In the genomic region with DNA sequence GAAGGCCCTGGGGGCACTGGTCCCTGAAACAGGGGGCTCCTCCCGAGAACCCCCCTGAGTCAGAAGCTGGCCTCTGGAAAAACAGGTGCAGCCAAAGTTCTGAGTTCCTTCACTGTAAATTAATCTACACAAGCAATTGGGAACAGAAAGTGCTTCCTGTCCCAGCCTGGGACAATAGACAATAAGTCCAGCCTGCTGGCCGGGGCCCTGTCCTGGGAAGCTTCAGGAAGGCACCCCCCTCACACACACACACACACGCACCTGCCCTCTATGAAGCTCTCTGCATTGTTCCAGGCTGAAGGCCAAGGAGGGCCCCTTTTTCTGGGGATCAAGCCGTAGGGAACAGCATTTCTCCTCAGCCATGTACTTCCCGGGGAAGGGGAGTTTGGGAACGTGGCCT, we compare ENCODE assay signal across 13 mouse cellular contexts. TPM values are rescaled to one million over a fixed set of nuclear protein-coding genes. Genes with fewer than 3 reads are reported as not detected.
A peak's percentile ranks its signal among the peaks of the same experiment; 100 is the strongest.
DNase-seq lines count a peak whose midpoint lies in the region; ATAC-seq and TF ChIP-seq lines count a peak whose summit lies in the region.
"Had no signal": no experiment of that assay in that cellular context is flagged by ENCODE, and none has a peak within 500 bp of the region (broad histone marks: within the 10 kb centered on the region; RNA-seq: fewer than 3 reads in every experiment).

No protein-coding gene starts in this region.

- H3K9ac ChIP-seq in hindbrain, postnatal 0 days (replicated peaks; ENCODE audit: low read length): no peak overlapping the region
- no peak overlapping the region for H3K9ac ChIP-seq in hindbrain, embryonic 13.5 days
- H3K9ac ChIP-seq in heart, adult 2 months (ENCODE audit: low read depth, low read length): no peak overlapping the region
- H3K9ac ChIP-seq in heart, embryonic 13.5 days: no peak overlapping the region
- no peak overlapping the region for H3K9ac ChIP-seq in limb, embryonic 14.5 days (ENCODE audit: low read depth, low read length, severe bottlenecking)

- ATAC-seq in hindbrain, postnatal 0 days: no peak
- ATAC-seq in hindbrain, embryonic 13.5 days (ENCODE audit: low FRiP score): no peak
- ATAC-seq in heart, embryonic 13.5 days (ENCODE audit: extremely low read depth, insufficient number of reproducible peaks, low FRiP score, low TSS enrichment): no peak; the same call in 1 of the 2 replicates
- ATAC-seq in limb, embryonic 14.5 days (ENCODE audit: low FRiP score, low read depth): 0 out of 2 replicates have a peak, but pooled peaks have one; percentile 35
- ATAC-seq: Patski had no signal

- TF ChIP-seq CTCF in hindbrain, postnatal 0 days (IDR thresholded peaks at IDR 0.05; ENCODE audit: low read depth): no peak
- no peak for TF ChIP-seq CTCF in heart, adult 2 months (IDR thresholded peaks at IDR 0.05)
- TF ChIP-seq CTCF in cerebellum, adult 2 months (IDR thresholded peaks at IDR 0.05; ENCODE audit: borderline replicate concordance, insufficient read depth, low read depth, low read length): no peak

- peak overlapping the region; percentile 22; the same call in 1 of the 2 replicates for H3K27ac ChIP-seq in hindbrain, postnatal 0 days
- no peak overlapping the region for H3K27ac ChIP-seq in hindbrain, embryonic 13.5 days
- H3K27ac ChIP-seq in heart, adult 2 months: peak overlapping the region; percentile 22
- 0 out of 2 replicates have a peak overlapping the region, but pooled peaks have one; percentile 24 for H3K27ac ChIP-seq in heart, embryonic 13.5 days (replicated peaks)
- H3K27ac ChIP-seq in limb, embryonic 14.5 days (replicated peaks; ENCODE audit: low read depth, low read length): no peak overlapping the region
- H3K27ac ChIP-seq in cerebellum, adult 2 months (ENCODE audit: insufficient read depth, low read length): no peak overlapping the region

- DNase-seq in hindbrain, postnatal 0 days (ENCODE audit: low spot score): no peak
- DNase-seq in heart, adult 2 months: peak; percentile 59 to 74
- peak; percentile 40 for DNase-seq in limb, embryonic 14.5 days (ENCODE audit: low spot score)
- DNase-seq in cerebellum, postnatal 4 days (ENCODE audit: low spot score in 2 of 2): no peak
- no peak for DNase-seq in urinary bladder, adult 18-20 months (ENCODE audit: low spot score in 2 of 2)
- DNase-seq in cerebellum, adult 2 months: no peak
- DNase-seq: layer of hippocampus, adult 9-11 months; spleen, adult 18-20 months; thymus, adult 18-20 months had no signal

- H3K4me3 ChIP-seq in hindbrain, postnatal 0 days (ENCODE audit: low read length): no peak overlapping the region
- no peak overlapping the region for H3K4me3 ChIP-seq in hindbrain, embryonic 13.5 days
- no peak overlapping the region for H3K4me3 ChIP-seq in heart, adult 2 months
- H3K4me3 ChIP-seq in heart, embryonic 13.5 days: no peak overlapping the region
- no peak overlapping the region for H3K4me3 ChIP-seq in limb, embryonic 14.5 days (replicated peaks; ENCODE audit: low read length)
- no peak overlapping the region for H3K4me3 ChIP-seq in cerebellum, adult 2 months (replicated peaks; ENCODE audit: insufficient read depth, low read depth, low read length)
- H3K4me3 ChIP-seq: megakaryocyte, embryonic 14.5 days had no signal

- no peaks in the 10 kb centered on the region for H3K9me3 ChIP-seq in hindbrain, postnatal 0 days (ENCODE audit: low read length)
- no peaks in the 10 kb centered on the region for H3K9me3 ChIP-seq in hindbrain, embryonic 13.5 days
- no peaks in the 10 kb centered on the region for H3K9me3 ChIP-seq in heart, embryonic 13.5 days
- H3K9me3 ChIP-seq in limb, embryonic 14.5 days (ENCODE audit: control insufficient read depth, low read length): no peaks in the 10 kb centered on the region
- H3K9me3 ChIP-seq: megakaryocyte, embryonic 14.5 days had no signal

- H3K27me3 ChIP-seq in hindbrain, postnatal 0 days (ENCODE audit: insufficient read depth, low read length): no peaks in the 10 kb centered on the region
- peaks cover 18% of the 10 kb centered on the region for H3K27me3 ChIP-seq in hindbrain, embryonic 13.5 days
- H3K27me3 ChIP-seq in heart, adult 2 months (ENCODE audit: control insufficient read depth, insufficient read depth, low read length): peaks cover 4% of the 10 kb centered on the region; the same call in 1 of the 2 replicates
- peaks cover 85% of the 10 kb centered on the region for H3K27me3 ChIP-seq in heart, embryonic 13.5 days (replicated peaks)
- H3K27me3 ChIP-seq in limb, embryonic 14.5 days (ENCODE audit: control insufficient read depth, insufficient read depth, low read length): no peaks in the 10 kb centered on the region
- no peaks in the 10 kb centered on the region for H3K27me3 ChIP-seq in cerebellum, adult 2 months (ENCODE audit: control insufficient read depth, insufficient read depth, low read length)

- peaks cover 4% of the 10 kb centered on the region; the same call in 1 of the 2 replicates for H3K4me1 ChIP-seq in hindbrain, postnatal 0 days (ENCODE audit: insufficient read depth, low read length)
- H3K4me1 ChIP-seq in hindbrain, embryonic 13.5 days (replicated peaks): peaks cover 29% of the 10 kb centered on the region
- H3K4me1 ChIP-seq in heart, adult 2 months (ENCODE audit: control insufficient read depth, insufficient read depth, low read length): peaks cover 21% of the 10 kb centered on the region
- H3K4me1 ChIP-seq in heart, embryonic 13.5 days: peaks cover 41% of the 10 kb centered on the region
- H3K4me1 ChIP-seq in limb, embryonic 14.5 days (ENCODE audit: control insufficient read depth, insufficient read depth, low read length): 0 out of 2 replicates have a peak, but pooled peaks cover 4% of the 10 kb centered on the region
- peaks cover 6% of the 10 kb centered on the region for H3K4me1 ChIP-seq in cerebellum, adult 2 months (ENCODE audit: control insufficient read depth, insufficient read depth, low read length)

- no peak for TF ChIP-seq POLR2A in heart, adult 2 months (IDR thresholded peaks at IDR 0.05; ENCODE audit: insufficient read depth, low read depth, low read length)
- TF ChIP-seq POLR2A in limb, embryonic 14.5 days (IDR thresholded peaks at IDR 0.05; ENCODE audit: borderline replicate concordance, extremely low read depth, insufficient read depth, insufficient read length): no peak
- no peak for TF ChIP-seq POLR2A in cerebellum, adult 2 months (IDR thresholded peaks at IDR 0.05; ENCODE audit: borderline replicate concordance, insufficient read depth, low read length)

- H3K79me2 ChIP-seq in heart, adult 2 months (replicated peaks; ENCODE audit: control insufficient read depth, insufficient read depth, low read length): no peaks in the 10 kb centered on the region

- H3K4me2 ChIP-seq in hindbrain, postnatal 0 days (ENCODE audit: low read depth, low read length): no peak overlapping the region
- H3K4me2 ChIP-seq in hindbrain, embryonic 13.5 days: no peak overlapping the region
- no peak overlapping the region for H3K4me2 ChIP-seq in heart, embryonic 13.5 days
- no peak overlapping the region for H3K4me2 ChIP-seq in limb, embryonic 14.5 days (replicated peaks; ENCODE audit: low read depth, low read length, severe bottlenecking)

- 60% methylated on average over 6 of the region's 6 CpGs for WGBS in hindbrain, postnatal 0 days
- WGBS in hindbrain, embryonic 13.5 days: 69% methylated on average over 6 of the region's 6 CpGs
- 57% methylated on average over 6 of the region's 6 CpGs for WGBS in heart, adult 2 months
- 51% methylated on average over 6 of the region's 6 CpGs for WGBS in heart, embryonic 13.5 days
- 34% methylated on average over 6 of the region's 6 CpGs for WGBS in limb, embryonic 14.5 days
- WGBS in cerebellum, adult 2 months: 84% methylated on average over 6 of the region's 6 CpGs

- intact Hi-C loops in heart, adult 2 months (cut with DNase I): loop anchor here (2.0 kb wide), 1 partner anchor 69 kb away; no protein-coding TSS in a partner anchor

- no peaks in the 10 kb centered on the region for H3K36me3 ChIP-seq in hindbrain, postnatal 0 days (ENCODE audit: insufficient read depth, low read length)
- H3K36me3 ChIP-seq in hindbrain, embryonic 13.5 days: no peaks in the 10 kb centered on the region
- no peaks in the 10 kb centered on the region for H3K36me3 ChIP-seq in heart, adult 2 months (ENCODE audit: control insufficient read depth, insufficient read depth, low read length)
- no peaks in the 10 kb centered on the region for H3K36me3 ChIP-seq in heart, embryonic 13.5 days
- H3K36me3 ChIP-seq in limb, embryonic 14.5 days (ENCODE audit: control insufficient read depth, insufficient read depth, low read length): no peaks in the 10 kb centered on the region

- TF ChIP-seq EP300 in heart, adult 2 months (IDR thresholded peaks at IDR 0.05; ENCODE audit: insufficient read depth, low read depth, low read length): peak; percentile 90

RNA-seq across cellular contexts. Expression of a gene that starts 49.6 kb away (rescaled TPM):
- 225 and 245 TPM in 2 replicates for total RNA-seq in hindbrain, postnatal 0 days (2014; rRNA removed)
- polyA plus RNA-seq in hindbrain, postnatal 0 days (2015; fragmentation: Nextera tagmentation; extraction: Ambion mirVana): 236 and 242 TPM in 2 replicates
- 284 and 286 TPM in 2 replicates for polyA plus RNA-seq in hindbrain, embryonic 13.5 days (2015; fragmentation: Nextera tagmentation; extraction: Ambion mirVana)
- 100 to 1,000 TPM; 107 to 114 TPM for total RNA-seq in heart, adult 2 months (2021)
- polyA plus RNA-seq in heart, adult 2 months (2012; rRNA removed): 67.7 and 131 TPM in 2 replicates
- 207 and 217 TPM in 2 replicates for polyA plus RNA-seq in heart, embryonic 13.5 days (2015; fragmentation: Nextera tagmentation; extraction: Ambion mirVana)
- polyA plus RNA-seq in limb, embryonic 14.5 days (2012; rRNA removed): 316 and 329 TPM in 2 replicates
- polyA plus RNA-seq in limb, embryonic 14.5 days (2014; fragmentation: Nextera tagmentation; extraction: Ambion mirVana): 381 and 396 TPM in 2 replicates
- 151 and 167 TPM in 2 replicates for polyA plus RNA-seq in cerebellum, adult 2 months (2012; rRNA removed)

RNA-seq across cellular contexts. Expression of a gene that starts 59.8 kb away (rescaled TPM):
- 6.1 and 7.5 TPM in 2 replicates for total RNA-seq in hindbrain, postnatal 0 days (2014; rRNA removed)
- 17.9 and 19.7 TPM in 2 replicates for polyA plus RNA-seq in hindbrain, postnatal 0 days (2015; fragmentation: Nextera tagmentation; extraction: Ambion mirVana)
- polyA plus RNA-seq in hindbrain, embryonic 13.5 days (2015; fragmentation: Nextera tagmentation; extraction: Ambion mirVana): 20.6 and 27.0 TPM in 2 replicates
- total RNA-seq in heart, adult 2 months (2021): 10 to 100 TPM; 17.8 to 19.6 TPM
- 14.3 and 18.7 TPM in 2 replicates for polyA plus RNA-seq in heart, adult 2 months (2012; rRNA removed)
- 14.3 and 17.6 TPM in 2 replicates for polyA plus RNA-seq in heart, embryonic 13.5 days (2015; fragmentation: Nextera tagmentation; extraction: Ambion mirVana)
- 15.7 and 18.4 TPM in 2 replicates for polyA plus RNA-seq in limb, embryonic 14.5 days (2012; rRNA removed)
- 18.1 and 19.3 TPM in 2 replicates for polyA plus RNA-seq in limb, embryonic 14.5 days (2014; fragmentation: Nextera tagmentation; extraction: Ambion mirVana)
- 6.4 and 6.6 TPM in 2 replicates for polyA plus RNA-seq in cerebellum, adult 2 months (2012; rRNA removed)

Comparison
In these comparisons a context has a peak if more than half of its experiments do, and no peak if none do; other contexts are left out.
1. H3K27ac ChIP-seq: peak in hindbrain, postnatal 0 days (single experiment), heart, adult 2 months (single experiment) and heart, embryonic 13.5 days (single experiment); none in hindbrain, embryonic 13.5 days (single experiment), limb, embryonic 14.5 days (single experiment) and cerebellum, adult 2 months (single experiment).
2. DNase-seq: peak in heart, adult 2 months (2 of 2) and limb, embryonic 14.5 days (single experiment); none in hindbrain, postnatal 0 days (single experiment), cerebellum, postnatal 4 days (0 of 2), urinary bladder, adult 18-20 months (0 of 2) and cerebellum, adult 2 months (0 of 2).